Mouse (Mus musculus) bone marrow macrophage, adult 2 months (primary cell): ENCODE data around the gene Ppm1h.

Source experiments
- CTCF ChIP-seq: IDR thresholded peaks from 2 replicates; pipeline ENCODE4 v1.5.1; 2012; ENCODE audit warnings: low read depth, mild to moderate bottlenecking, low read length, moderate library complexity
- POLR2A ChIP-seq: IDR thresholded peaks from 2 replicates; pipeline ENCODE4 v1.6.1; 2012; ENCODE audit warnings: mild to moderate bottlenecking, low read depth, low read length, borderline replicate concordance

DNA sequence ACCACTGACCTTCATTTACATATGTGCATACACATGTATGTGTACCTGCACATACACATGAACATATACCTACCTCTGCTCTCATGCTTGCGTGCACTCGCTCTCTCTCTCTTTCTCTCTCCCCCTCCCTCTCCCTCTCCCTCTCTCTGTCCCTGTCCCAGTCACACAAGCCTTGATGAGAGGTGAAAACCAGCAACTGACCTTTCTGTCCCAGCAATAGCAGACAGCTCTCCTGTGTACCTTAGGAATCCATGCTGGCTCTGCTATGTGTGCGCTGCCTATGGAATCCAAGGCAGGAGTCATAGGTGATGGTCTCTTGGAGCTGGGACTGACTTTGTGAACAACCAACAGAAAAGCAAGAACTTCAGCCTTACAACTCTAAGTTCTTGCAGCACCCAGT is 53.6 kb downstream of the Ppm1h start:
- TF ChIP-seq POLR2A (no peak), CTCF (no peak)
